Mouse (Mus musculus) midbrain, embryonic 13.5 days (tissue): ENCODE data around the gene Rce1. TPM values are rescaled to one million over a fixed set of nuclear protein-coding genes. Genes with fewer than 3 reads are reported as not detected.
"Not testable (repeated sequence)": the region's sequence is repeated elsewhere in the genome, so short reads cannot be mapped to it uniquely, and the experiment has no call there.

Experiments
- ATAC-seq: fragments of 200-750 bp; cut with Nextera tagmentation; 2 replicates; pipeline ENCODE4 v1.8.0; 2017; ENCODE audit warnings: mild to moderate bottlenecking, moderate TSS enrichment, moderate library complexity
- H3K27ac ChIP-seq: fragments of 300-500 bp; sonication (generic); 2 replicates; pipeline ENCODE4 v1.5.1; 2015; ENCODE audit warnings: inconsistent platforms, mild to moderate bottlenecking, moderate library complexity
- H3K27me3 ChIP-seq: fragments of 300-500 bp; sonication (generic); 2 replicates; pipeline ENCODE4 v1.6.1; 2015; ENCODE audit warnings: mild to moderate bottlenecking, inconsistent platforms
- H3K36me3 ChIP-seq: fragments of 300-500 bp; sonication (generic); 2 replicates; pipeline ENCODE4 v1.6.1; 2015; ENCODE audit warnings: mild to moderate bottlenecking, inconsistent platforms
- H3K4me1 ChIP-seq: fragments of 300-500 bp; sonication (generic); replicated peaks from 2 replicates; pipeline ENCODE4 v1.6.1; 2015; ENCODE audit warnings: inconsistent platforms
- H3K4me2 ChIP-seq: fragments of 300-500 bp; sonication (generic); replicated peaks from 2 replicates; pipeline ENCODE4 v1.6.1; 2015; ENCODE audit warnings: moderate library complexity, mild to moderate bottlenecking, inconsistent platforms
- H3K4me3 ChIP-seq: fragments of 300-500 bp; sonication (generic); replicated peaks from 2 replicates; pipeline ENCODE4 v1.5.1; 2015; ENCODE audit warnings: mild to moderate bottlenecking, inconsistent platforms
- H3K9ac ChIP-seq: fragments of 300-500 bp; sonication (generic); replicated peaks from 2 replicates; pipeline ENCODE4 v1.6.1; 2015; ENCODE audit warnings: mild to moderate bottlenecking, inconsistent platforms
- H3K9me3 ChIP-seq: fragments of 300-500 bp; sonication (generic); 2 replicates; pipeline ENCODE4 v1.6.1; 2016; ENCODE audit warnings: mild to moderate bottlenecking, inconsistent platforms
- WGBS: fragments of 180-500 bp; shearing (Covaris S2); methylation state at CpG from one replicate; pipeline ENCODE4 v1.1.7; 2015; 5-methylcytosine and 5-hydroxymethylcytosine counted together
- microRNA-seq: library from miRNA; unstranded; fragments of <30 nt; microRNA quantifications from one replicate; pipeline ENCODE4, GENCODE M21; 2016
- polyA plus RNA-seq: library from polyadenylated mRNA; unstranded; fragments of >200 nt; fragmentation: Nextera tagmentation; extraction: Ambion mirVana; gene quantifications from 2 replicates; pipeline ENCODE4 v1.2.1, GENCODE M21; 2015

Gene Rce1
- polyA plus RNA-seq, 1 experiment from 2014 or later = 59.9 TPM

GRCm38 (mm10) chr19:4588430-4588829 lies 37.0 kb downstream of the Rce1 start:
- H3K4me1 ChIP-seq = no peaks in the 10 kb centered on the region
- H3K27me3 ChIP-seq = no peaks in the 10 kb centered on the region
- 82% methylated on average over 3 of the region's 3 CpGs for WGBS
- H3K36me3 ChIP-seq = no peaks in the 10 kb centered on the region
- H3K4me2 ChIP-seq = no peak overlapping the region
- H3K9ac ChIP-seq = no peak overlapping the region
- H3K27ac ChIP-seq = no peak overlapping the region
- ATAC-seq = no peak
- no peak overlapping the region for H3K4me3 ChIP-seq
- no peaks in the 10 kb centered on the region for H3K9me3 ChIP-seq

- 80% methylated on average over 2 of the region's 2 CpGs for WGBS
- H3K27me3 ChIP-seq = no peaks in the 10 kb centered on the region
- ATAC-seq = no peak
Measured at GRCm38 (mm10) chr19:4587426-4587825, 38.0 kb downstream of the Rce1 start.

GRCm38 (mm10) chr19:4586783-4587182 lies 38.7 kb downstream of the Rce1 start:
- H3K4me3 ChIP-seq, H3K4me2 ChIP-seq, H3K4me1 ChIP-seq, H3K36me3 ChIP-seq, H3K27ac ChIP-seq, H3K27me3 ChIP-seq, H3K9ac ChIP-seq, H3K9me3 ChIP-seq, ATAC-seq: not testable (repeated sequence)

More at GRCm38 (mm10) chr19:4587426-4587825, 38.0 kb downstream of the Rce1 start:
- Histone ChIP-seq H3K4me3 (no peak overlapping the region), H3K9ac (0 out of 2 replicates have a peak overlapping the region, but pooled peaks have one; percentile 3), H3K9me3 (no peaks in the 10 kb centered on the region), H3K27ac (no peak overlapping the region), H3K36me3 (no peaks in the 10 kb centered on the region), H3K4me1 (no peaks in the 10 kb centered on the region), H3K4me2 (no peak overlapping the region)

GRCm38 (mm10) chr19:4583856-4584255 lies 41.6 kb downstream of the Rce1 start:
- no peaks in the 10 kb centered on the region for H3K4me1 ChIP-seq
- no peak for ATAC-seq
- H3K36me3 ChIP-seq = no peaks in the 10 kb centered on the region
- no peaks in the 10 kb centered on the region for H3K27me3 ChIP-seq
- H3K9ac ChIP-seq = no peak overlapping the region
- no peaks in the 10 kb centered on the region for H3K9me3 ChIP-seq
- WGBS = 72% methylated on average over 2 of the region's 2 CpGs
- H3K4me2 ChIP-seq = no peak overlapping the region
- no peak overlapping the region for H3K27ac ChIP-seq
- no peak overlapping the region for H3K4me3 ChIP-seq

DNA sequence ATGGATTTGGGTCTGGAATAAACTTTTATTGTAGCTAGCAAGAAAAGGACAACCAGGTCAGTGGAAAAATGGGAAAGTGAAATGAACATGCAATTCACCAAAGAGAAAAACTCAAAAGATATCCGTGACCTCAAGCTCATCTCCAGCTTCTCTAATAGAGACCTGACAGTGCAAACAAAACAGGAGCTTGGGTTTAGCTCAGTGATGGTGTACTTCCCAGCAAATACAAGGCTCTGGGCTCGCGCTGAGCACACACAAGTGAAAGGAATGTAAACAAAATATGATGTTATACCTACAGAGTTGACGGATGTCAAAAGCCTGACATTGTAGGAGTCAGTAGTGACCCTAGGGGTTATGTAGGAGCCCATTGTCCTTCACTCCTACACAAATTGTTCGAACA lies 46.1 kb downstream of the Rce1 start:
- Histone ChIP-seq H3K9ac (no peak overlapping the region), H3K9me3 (no peaks in the 10 kb centered on the region), H3K4me2 (no peak overlapping the region), H3K27ac (no peak overlapping the region), H3K4me3 (no peak overlapping the region), H3K36me3 (no peaks in the 10 kb centered on the region), H3K27me3 (no peaks in the 10 kb centered on the region), H3K4me1 (no peaks in the 10 kb centered on the region)
- no peak for ATAC-seq
- WGBS = 90% methylated on average over 5 of the region's 5 CpGs

- Histone ChIP-seq H3K4me3 (no peak overlapping the region), H3K4me2 (no peak overlapping the region), H3K4me1 (no peaks in the 10 kb centered on the region), H3K9me3 (no peaks in the 10 kb centered on the region), H3K27me3 (no peaks in the 10 kb centered on the region), H3K27ac (no peak overlapping the region), H3K9ac (no peak overlapping the region), H3K36me3 (no peaks in the 10 kb centered on the region)
- ATAC-seq = no peak
- 83% methylated on average over 2 of the region's 2 CpGs for WGBS
Measured at GRCm38 (mm10) chr19:4578799-4579198, 46.6 kb downstream of the Rce1 start.

- Histone ChIP-seq H3K27ac (no peak overlapping the region), H3K36me3 (no peaks in the 10 kb centered on the region), H3K4me2 (no peak overlapping the region), H3K9ac (no peak overlapping the region), H3K4me1 (peaks cover 5% of the 10 kb centered on the region; the same call in 1 of the 2 replicates), H3K9me3 (no peaks in the 10 kb centered on the region), H3K27me3 (no peaks in the 10 kb centered on the region), H3K4me3 (no peak overlapping the region)
- 79% methylated on average over 1 of the region's 1 CpGs for WGBS
- ATAC-seq = no peak
Measured at GRCm38 (mm10) chr19:4573241-4573640, 52.2 kb downstream of the Rce1 start.

Small RNAs within 50 kb of the gene (microRNA-seq; reads per million reads assigned to microRNA genes)
- gene Mir6986 = 1.6 reads per million

Other genes starting within 250 kb of the Rce1 start
- gene Kdm2a, start 227.4 kb downstream of the Rce1 start, polyA plus RNA-seq = 37.5 and 43.0 TPM in 2 replicates
- gene Rhod, start 186.2 kb downstream of the Rce1 start, polyA plus RNA-seq = 4.2 and 10.3 TPM in 2 replicates
- 1.7 and 1.9 TPM in 2 replicates for gene Syt12, start 148.2 kb downstream of the Rce1 start, polyA plus RNA-seq
- gene 2010003K11Rik, start 127.1 kb downstream of the Rce1 start, polyA plus RNA-seq = not detected in 2 replicates
- gene Pcx, start 115.2 kb downstream of the Rce1 start, polyA plus RNA-seq = 18.7 and 20.7 TPM in 2 replicates
- gene Lrfn4, start 10.0 kb downstream of the Rce1 start, polyA plus RNA-seq = 8.8 and 10.1 TPM in 2 replicates
- gene Gm960, start 73.0 kb upstream of the Rce1 start, polyA plus RNA-seq = 3.8 and 5.0 TPM in 2 replicates
- 29.8 and 31.9 TPM in 2 replicates for gene Sptbn2, start 85.5 kb upstream of the Rce1 start, polyA plus RNA-seq
- gene Rbm4b, start 130.9 kb upstream of the Rce1 start, polyA plus RNA-seq = 220 TPM in 2 replicates
- gene Rbm4, start 168.3 kb upstream of the Rce1 start, polyA plus RNA-seq = 117 and 126 TPM in 2 replicates
- gene Gm21992, start 186.0 kb upstream of the Rce1 start, polyA plus RNA-seq = 30.9 and 33.4 TPM in 2 replicates
- 74.8 and 82.3 TPM in 2 replicates for gene Rbm14, start 186.0 kb upstream of the Rce1 start, polyA plus RNA-seq
- gene Ccs, start 213.7 kb upstream of the Rce1 start, polyA plus RNA-seq = 37.9 and 40.2 TPM in 2 replicates
- 0.30 and 0.36 TPM in 2 replicates for gene Ccdc87, start 213.7 kb upstream of the Rce1 start, polyA plus RNA-seq
- 59.0 and 67.5 TPM in 2 replicates for gene Ctsf, start 229.5 kb upstream of the Rce1 start, polyA plus RNA-seq